Mouse (Mus musculus) layer of hippocampus, adult 2 months (tissue): ENCODE results near the gene Tut4. TPM values are rescaled to one million over a fixed set of nuclear protein-coding genes. Genes with fewer than 3 reads are reported as not detected.
A peak's percentile ranks its signal among the peaks of the same experiment; 100 is the strongest.

Experiments
- DNase-seq, 2 experiments: peaks; one replicate each; pipeline ENCODE4 v3.0.0; 2022; ENCODE audit warnings: low spot score in 2 of 2
- H3K27ac ChIP-seq: fragments of 200-600 bp; 2 replicates; pipeline ENCODE4 v1.8.1; 2022
- H3K4me3 ChIP-seq: fragments of 200-600 bp; 2 replicates; pipeline ENCODE4 v1.8.1; 2022; ENCODE audit warnings: mild to moderate bottlenecking
- CTCF ChIP-seq: fragments of 200-600 bp; conservative IDR thresholded peaks from 2 replicates; pipeline ENCODE4 v1.8.1; 2022; ENCODE audit warnings: antibody characterized with exemption, mild to moderate bottlenecking, moderate library complexity
- total RNA-seq, 2 experiments: library from RNA; stranded (reverse); gene quantifications; 2 replicates each; pipeline ENCODE4 v1.2.3; 2021

Tut4 gene
- total RNA-seq, 2 experiments from 2014 or later, result 37.7 to 44.4 TPM

- no peak overlapping the region for H3K27ac ChIP-seq
- no peak for DNase-seq
- H3K4me3 ChIP-seq, result peak overlapping the region; percentile 100
- TF ChIP-seq CTCF, result no peak
Measured at GRCm38 (mm10) chr4:108579743-108580411, 120.7 kb downstream of the Tut4 start.

- H3K4me3 ChIP-seq, result no peak overlapping the region
- peak in 1 of 2 experiments; percentile 48 for DNase-seq
- TF ChIP-seq CTCF, result no peak
- peak overlapping the region; percentile 52 for H3K27ac ChIP-seq
Measured at GRCm38 (mm10) chr4:108593376-108593775, 134.2 kb downstream of the Tut4 start.

- DNase-seq, result no peak
- Histone ChIP-seq H3K27ac (no peak overlapping the region), H3K4me3 (no peak overlapping the region)
- no peak for TF ChIP-seq CTCF
Measured at GRCm38 (mm10) chr4:108595785-108596184, 136.6 kb downstream of the Tut4 start.

DNA sequence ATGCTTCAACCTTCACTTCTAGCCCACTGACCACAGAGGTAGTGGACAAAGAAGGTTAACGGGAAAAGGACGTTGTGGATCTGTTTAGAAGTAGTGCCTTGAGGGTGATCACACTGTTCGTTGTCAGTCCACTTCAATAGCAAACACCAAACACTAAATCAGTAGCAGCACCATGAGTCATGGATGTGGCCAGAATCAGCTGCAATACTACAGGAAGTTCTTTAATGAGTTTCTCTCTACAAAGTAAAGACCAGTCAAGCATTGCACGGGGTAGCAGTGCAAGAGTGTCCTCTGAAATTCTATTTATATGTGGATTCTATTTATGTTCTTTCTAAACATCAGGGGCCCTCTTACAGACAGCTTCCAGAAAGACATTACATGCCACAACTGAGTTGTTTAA is 139.1 kb downstream of the Tut4 start:
- Histone ChIP-seq H3K4me3 (no peak overlapping the region), H3K27ac (no peak overlapping the region)
- DNase-seq, result no peak
- no peak for TF ChIP-seq CTCF

DNA sequence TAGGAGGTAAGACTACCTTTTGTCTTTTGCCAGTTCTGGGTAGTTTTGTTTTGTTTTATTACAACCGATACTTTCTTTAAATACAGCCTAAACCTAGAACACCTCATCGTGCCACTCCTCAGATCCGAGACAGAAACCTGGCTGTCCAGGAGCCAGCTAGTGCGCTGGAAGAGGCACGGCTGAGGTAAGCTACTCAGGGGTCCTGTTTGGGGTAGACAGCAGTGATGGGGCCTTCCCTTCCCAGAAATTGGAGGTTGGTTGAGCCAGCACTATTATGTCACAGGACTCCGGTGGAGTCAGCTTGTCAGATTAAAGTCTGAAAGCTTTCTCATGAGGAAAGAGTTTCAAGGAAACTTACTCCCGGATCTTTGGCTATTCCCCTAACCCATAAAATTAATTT is 142.6 kb downstream of the Tut4 start:
- DNase-seq, result no peak
- Histone ChIP-seq H3K27ac (no peak overlapping the region), H3K4me3 (no peak overlapping the region)
- TF ChIP-seq CTCF, result no peak

DNA sequence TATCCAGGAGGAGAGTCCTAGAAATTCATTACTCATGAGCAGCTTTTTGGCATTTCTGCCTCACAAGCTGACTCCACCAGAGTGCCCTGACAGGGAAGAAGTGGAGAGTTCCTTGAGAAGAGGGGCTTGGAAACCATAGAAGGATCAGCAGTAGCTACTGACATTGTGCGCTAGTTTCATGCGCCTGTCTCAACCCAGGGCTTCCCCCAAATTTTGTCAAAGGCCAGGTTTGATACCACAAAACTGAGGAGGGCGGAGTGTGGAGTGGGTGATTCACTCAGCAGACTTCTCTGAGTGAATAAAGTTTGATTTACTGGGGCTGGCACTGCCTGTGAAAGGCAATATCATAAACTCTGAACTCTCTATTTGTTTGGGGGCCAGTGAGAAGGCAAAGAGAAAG is 149.4 kb downstream of the Tut4 start:
- Histone ChIP-seq H3K27ac (no peak overlapping the region), H3K4me3 (no peak overlapping the region)
- no peak for DNase-seq
- TF ChIP-seq CTCF, result no peak

Other genes starting within 250 kb of the Tut4 start
- gene Zyg11a, start 241.4 kb upstream of the Tut4 start, total RNA-seq, result not detected
- 10 to 100 TPM; 96.1 to 99.5 TPM for gene Zyg11b, start 158.3 kb upstream of the Tut4 start, total RNA-seq
- 10 to 100 TPM; 28.8 to 31.6 TPM for gene Coa7, start 131.3 kb upstream of the Tut4 start, total RNA-seq
- not detected for gene Shisal2a, start 76.1 kb upstream of the Tut4 start, total RNA-seq
- gene Gpx7, start 52.5 kb upstream of the Tut4 start, total RNA-seq, result 1 to 10 TPM; 4.8 to 5.1 TPM
- 10 to 100 TPM; 28.0 to 28.8 TPM for gene Prpf38a, start 119.9 kb downstream of the Tut4 start, total RNA-seq
- gene Orc1, start 120.0 kb downstream of the Tut4 start, total RNA-seq, result under 1 TPM in 1 of 2 experiments, not detected in 1; 0.15 TPM
- 10 to 100 TPM; 33.6 to 35.8 TPM for gene Cc2d1b, start 160.5 kb downstream of the Tut4 start, total RNA-seq